Mouse (Mus musculus): ENCODE measurements at regions not wholly inside any gene's neighbourhood (a gene's known extent, or its start where the extent isn't known, plus 50 kb on each side); places are given as distances from the start of the nearest gene placed in this dataset.

- no peak for DNase-seq (ENCODE audit: low read depth, low spot score)
Observed at GRCm38 (mm10) chr11:31746939-31747338, 75.3 kb upstream of the Bod1 start.

DNA sequence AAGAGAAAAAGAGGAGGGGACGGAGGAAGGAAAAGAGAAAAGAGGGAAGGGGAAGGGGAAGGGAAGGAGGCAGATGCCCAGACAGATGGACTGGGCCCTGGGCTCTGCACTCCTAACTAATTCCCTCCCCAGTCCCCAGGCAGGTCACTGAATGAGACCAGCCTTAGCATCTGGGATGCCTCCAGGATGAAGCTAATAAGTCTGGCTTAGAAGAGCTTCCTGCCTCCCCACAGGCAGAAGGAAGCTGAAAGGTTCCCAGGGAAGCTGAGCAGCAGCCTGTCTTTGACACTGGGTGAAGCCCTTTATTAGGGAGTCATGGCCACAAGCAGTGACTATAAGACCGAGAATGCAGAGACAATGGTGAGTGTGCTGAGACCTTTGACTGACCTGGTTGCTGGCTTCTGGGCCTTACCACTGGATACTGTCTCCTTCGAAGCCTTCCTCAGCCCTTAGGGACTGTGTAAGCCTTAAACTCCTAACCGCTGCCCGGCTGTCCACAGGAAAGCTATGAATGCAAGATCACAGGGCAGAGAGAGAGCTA is 76.7 kb upstream of the Bod1 start:
- no peak for DNase-seq (ENCODE audit: low read depth, low spot score)

- no peak for DNase-seq (ENCODE audit: low read depth, low spot score)
Observed at GRCm38 (mm10) chr11:31751274-31751673, 79.6 kb upstream of the Bod1 start.

DNA sequence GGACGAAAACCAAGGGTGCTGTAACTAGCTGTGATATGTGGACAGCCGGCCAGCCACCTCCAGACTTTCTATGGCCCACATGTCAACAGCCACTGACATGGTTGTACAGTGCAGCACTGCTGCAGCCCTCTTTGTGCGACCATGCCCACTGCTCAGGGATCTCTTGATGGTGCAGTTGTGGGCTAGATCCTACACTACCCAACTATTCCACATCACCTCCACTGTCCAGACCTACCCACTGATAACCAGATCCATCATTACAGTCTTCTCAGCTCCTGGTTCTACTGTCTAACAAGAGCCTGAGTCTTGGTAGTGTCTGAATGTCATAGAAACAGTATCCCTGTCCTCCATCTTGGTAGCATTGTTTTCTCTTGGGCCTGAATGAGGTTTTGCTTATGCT is 81.5 kb upstream of the Bod1 start:
- DNase-seq (ENCODE audit: low read depth, low spot score): no peak

DNA sequence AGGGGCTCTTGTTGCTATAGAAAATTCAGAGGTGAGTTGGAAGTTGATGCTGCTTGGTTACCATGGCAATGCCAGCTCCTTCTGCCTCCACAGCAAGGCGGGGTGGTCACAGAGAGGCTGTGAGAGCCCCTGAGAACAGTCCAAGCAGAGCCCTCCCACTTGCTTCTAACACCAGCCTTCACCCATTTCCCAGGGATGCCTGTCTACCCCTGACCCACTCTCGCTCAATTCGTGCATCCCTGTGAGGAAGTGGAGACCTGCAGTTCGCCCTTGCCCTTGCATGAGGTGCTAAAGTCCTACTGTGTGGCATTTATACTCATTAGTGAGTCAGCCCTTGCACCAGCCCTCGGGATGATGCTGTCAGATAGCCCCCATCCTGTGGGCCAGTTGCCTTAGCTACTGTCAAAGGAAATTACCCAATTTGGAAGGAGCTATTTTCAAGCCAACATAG is 82.1 kb upstream of the Bod1 start:
- DNase-seq (ENCODE audit: low read depth, low spot score): no peak

- DNase-seq (ENCODE audit: low read depth, low spot score): no peak
Observed at GRCm38 (mm10) chr11:31754416-31754815, 82.7 kb upstream of the Bod1 start.

DNA sequence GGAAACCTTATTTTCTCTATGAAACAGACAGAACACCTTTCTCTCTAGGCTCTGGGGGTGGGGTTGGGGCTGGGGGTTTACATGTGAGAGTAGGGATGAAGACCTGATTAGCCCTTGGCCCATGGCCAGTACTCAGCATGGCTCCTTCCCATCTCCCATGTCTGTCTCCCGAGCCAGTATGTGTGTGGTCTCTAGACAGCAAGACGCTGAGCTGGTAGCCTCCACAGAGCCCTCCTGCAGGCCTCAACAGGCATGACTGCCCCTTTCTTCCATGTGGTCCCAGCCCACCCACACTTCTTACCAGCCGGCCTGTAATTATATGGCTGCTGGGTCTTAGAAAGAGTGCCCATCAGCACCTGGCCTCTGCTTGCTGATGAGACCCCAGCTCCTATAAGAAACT is 84.2 kb upstream of the Bod1 start:
- no peak for DNase-seq (ENCODE audit: low read depth, low spot score)

DNA sequence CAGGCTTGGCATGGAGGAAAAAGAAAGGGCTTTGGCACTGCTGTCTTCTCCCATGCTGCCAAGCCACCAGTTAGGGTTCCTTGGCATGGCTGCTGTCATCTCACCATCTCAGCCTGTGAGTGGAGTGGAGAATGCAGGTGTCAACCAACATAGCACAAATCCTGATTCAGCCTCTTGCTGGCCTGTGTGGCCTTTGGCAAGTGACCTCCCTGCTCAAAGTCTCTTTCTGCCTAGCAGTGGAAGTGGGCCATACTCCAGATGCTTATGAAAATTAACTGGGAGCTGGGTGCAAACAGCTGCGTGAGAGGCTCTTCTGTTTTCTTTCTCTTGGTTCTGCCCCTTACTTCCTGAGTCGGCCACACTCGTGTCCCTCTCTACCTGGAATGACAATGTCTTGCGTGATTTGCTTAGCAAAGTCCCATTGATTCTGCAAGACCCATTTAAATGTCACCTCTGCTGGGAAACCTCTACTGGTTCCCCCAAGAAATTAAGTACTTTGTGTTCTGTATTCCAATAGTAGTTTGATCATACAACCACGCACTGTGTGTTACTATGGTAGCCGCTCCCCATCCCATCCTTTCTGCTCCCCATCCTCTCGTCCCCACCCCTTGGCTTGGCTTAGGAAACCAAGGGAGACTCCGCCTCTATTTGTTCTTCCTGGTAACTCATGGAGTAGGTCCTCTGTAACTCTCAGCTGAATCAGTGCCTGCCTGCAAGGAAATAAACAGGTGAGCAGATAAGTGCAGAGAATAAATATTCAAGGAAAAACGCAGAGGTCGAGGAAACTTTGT is 84.9 kb upstream of the Bod1 start:
- DNase-seq (ENCODE audit: low read depth, low spot score): no peak

- no peak for DNase-seq (ENCODE audit: low read depth, low spot score)
Observed at GRCm38 (mm10) chr11:31759868-31760765, 88.4 kb upstream of the Bod1 start.

- no peak for DNase-seq (ENCODE audit: low read depth, low spot score)
Observed at GRCm38 (mm10) chr11:31763856-31764255, 92.2 kb upstream of the Bod1 start.

DNA sequence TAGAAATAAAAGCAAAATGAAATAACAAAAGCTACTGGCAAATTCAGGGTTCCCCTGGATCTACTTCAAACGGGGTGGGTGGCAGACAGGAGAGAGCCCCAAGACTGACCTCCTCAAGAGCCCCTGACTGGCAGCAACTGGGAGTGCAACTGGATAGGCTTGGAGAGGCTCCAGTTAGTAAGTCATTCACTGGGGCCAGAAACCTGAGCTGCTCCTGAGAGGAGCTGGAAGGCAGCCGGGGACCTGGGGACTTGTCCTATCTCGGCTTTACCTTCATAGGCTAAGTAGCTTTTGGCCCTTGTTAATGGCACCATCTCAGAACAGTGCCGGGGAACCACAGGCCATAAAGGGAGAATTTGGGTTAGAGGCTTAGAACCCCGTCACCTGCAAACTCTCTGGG is 94.6 kb upstream of the Bod1 start:
- DNase-seq (ENCODE audit: low read depth, low spot score): no peak

DNA sequence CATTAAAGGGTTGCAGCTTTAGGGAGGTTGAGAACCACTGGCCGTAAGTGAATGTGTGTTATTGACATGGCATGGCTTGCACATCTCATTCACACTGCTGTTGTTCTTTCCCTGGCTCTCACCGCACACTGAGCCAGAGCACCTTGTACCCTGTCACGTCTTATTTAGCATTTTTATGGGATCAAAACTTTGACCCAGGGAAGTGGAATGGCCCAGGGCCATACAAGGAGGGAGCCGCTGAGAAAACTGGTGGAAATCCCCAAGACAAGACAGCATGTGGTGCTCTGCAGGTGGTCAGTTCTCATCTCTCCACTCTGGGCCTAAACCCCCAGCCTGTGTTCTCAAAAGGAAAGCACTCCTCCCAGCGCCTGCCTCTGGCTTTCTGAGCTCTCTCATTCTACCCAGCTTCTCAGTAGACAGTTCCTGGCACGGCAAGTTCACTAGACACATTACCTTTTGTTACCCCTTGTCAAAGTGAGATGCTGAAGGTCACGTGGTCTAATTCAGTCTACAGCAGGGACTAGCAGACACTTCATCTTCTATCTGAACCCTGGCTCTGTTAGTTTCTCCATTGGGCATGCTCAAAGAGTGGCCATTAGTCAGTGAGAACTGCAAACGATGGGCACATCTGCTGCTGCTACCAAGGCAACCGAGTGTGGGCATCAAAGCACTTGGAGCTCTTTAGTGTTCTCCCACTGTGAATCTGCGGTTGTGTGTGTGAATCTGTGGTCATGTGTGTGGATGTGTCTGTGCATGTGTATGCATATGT is 96.2 kb upstream of the Bod1 start:
- no peak for DNase-seq (ENCODE audit: low read depth, low spot score)

GRCm38 (mm10) chr11:31769804-31770654 is 98.3 kb upstream of the Bod1 start:
- DNase-seq (ENCODE audit: low read depth, low spot score): no peak

GRCm38 (mm10) chr11:31770881-31771280 is 99.2 kb upstream of the Bod1 start:
- peak; percentile 11 for DNase-seq (ENCODE audit: low read depth, low spot score)

- no peak for DNase-seq (ENCODE audit: low read depth, low spot score)
Observed at GRCm38 (mm10) chr11:31771491-31772439, 100.1 kb upstream of the Bod1 start.

GRCm38 (mm10) chr11:31777531-31777930 is 94.5 kb upstream of the Cpeb4 start:
- DNase-seq (ENCODE audit: low read depth, low spot score): no peak

- DNase-seq (ENCODE audit: low read depth, low spot score): no peak
Observed at GRCm38 (mm10) chr11:31778766-31779165, 93.2 kb upstream of the Cpeb4 start.

DNA sequence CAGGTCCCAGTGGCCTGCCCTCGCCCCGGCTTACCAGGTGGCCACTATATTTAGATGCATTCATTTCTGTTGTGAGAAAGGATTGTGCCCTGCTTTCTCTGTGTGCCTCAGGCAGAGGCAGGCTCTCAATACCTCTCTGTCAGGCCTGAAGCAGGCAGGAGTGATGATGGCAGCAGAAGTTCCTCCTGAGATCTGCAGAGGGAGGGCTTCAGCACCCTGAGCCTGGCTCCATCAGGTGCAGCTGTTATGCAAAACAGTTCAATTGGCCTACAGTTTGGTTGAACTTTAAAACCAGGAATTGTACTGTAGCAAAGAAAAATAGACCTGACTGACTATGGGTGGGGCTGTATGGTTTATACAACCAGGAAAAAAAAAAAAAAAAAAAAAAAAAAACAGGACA is 92.7 kb upstream of the Cpeb4 start:
- DNase-seq (ENCODE audit: low read depth, low spot score): no peak

GRCm38 (mm10) chr11:31780969-31781368 is 91.0 kb upstream of the Cpeb4 start:
- DNase-seq (ENCODE audit: low read depth, low spot score): no peak

DNA sequence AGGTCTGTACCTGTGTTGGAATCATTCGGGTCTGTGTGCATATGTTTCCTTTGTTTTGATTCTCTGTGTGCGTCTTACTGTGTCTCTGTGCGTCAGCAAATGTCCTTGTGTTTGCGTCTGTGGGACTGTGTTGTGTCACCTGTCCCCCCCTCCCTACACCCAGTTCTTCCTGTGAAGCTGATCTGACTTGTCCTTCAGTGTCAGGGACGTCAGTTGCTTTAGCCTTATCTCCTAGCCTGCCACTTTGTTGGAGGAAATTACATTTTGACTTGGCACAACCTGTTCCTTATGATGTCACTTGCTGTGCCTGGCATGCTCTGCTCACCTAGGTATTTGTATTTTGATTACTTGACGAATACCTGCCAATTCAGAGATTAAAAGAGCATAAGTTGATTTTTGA is 90.4 kb upstream of the Cpeb4 start:
- no peak for DNase-seq (ENCODE audit: low read depth, low spot score)

Measured in retina, postnatal 7 days (tissue).